Mouse (Mus musculus) heart, postnatal 25 days (tissue): Measurements from ENCODE around the gene AU018091. TPM values are rescaled to one million over a fixed set of nuclear protein-coding genes. Genes with fewer than 3 reads are reported as not detected.
"Not testable (repeated sequence)": the region's sequence is repeated elsewhere in the genome, so short reads cannot be mapped to it uniquely, and the experiment has no call there.

Experiments used
- DNase-seq: peaks from one replicate; pipeline ENCODE4 v3.0.0; 2022; ENCODE audit warnings: low spot score
- intact Hi-C: fragments of 180-260 bp; cut with DNase I; formaldehyde crosslinking; loops from one replicate; pipeline ENCODE4 v1.15.1; 2025
- microRNA-seq: library from miRNA; unstranded; fragments of <30 nt; microRNA quantifications from one replicate; pipeline ENCODE4 v1.2.0, GENCODE M21; 2022
- total RNA-seq, 2 experiments: library from RNA; stranded (reverse); gene quantifications; 2 replicates each; pipeline ENCODE4 v1.2.3; 2021

The AU018091 gene
- total RNA-seq, 2 experiments from 2014 or later = not detected

DNA sequence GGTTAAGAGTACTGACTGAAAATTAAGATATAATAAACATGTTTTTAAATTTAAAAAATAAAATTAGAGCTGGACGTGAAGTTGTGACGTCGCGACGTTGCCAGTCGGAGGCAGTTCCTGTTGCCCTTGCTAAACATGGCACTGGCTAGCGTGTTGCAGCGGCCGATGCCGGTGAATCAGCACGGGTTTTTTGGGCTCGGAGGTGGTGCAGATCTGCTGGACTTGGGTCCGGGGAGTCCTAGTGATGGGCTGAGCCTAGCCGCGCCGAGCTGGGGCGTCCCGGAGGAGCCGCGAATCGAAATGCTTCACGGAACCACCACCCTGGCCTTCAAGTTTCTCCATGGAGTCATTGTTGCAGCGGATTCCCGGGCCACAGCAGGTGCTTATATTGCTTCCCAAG lies 12.0 kb upstream of the AU018091 start:
- DNase-seq, intact Hi-C loops: not testable (repeated sequence)

DNA sequence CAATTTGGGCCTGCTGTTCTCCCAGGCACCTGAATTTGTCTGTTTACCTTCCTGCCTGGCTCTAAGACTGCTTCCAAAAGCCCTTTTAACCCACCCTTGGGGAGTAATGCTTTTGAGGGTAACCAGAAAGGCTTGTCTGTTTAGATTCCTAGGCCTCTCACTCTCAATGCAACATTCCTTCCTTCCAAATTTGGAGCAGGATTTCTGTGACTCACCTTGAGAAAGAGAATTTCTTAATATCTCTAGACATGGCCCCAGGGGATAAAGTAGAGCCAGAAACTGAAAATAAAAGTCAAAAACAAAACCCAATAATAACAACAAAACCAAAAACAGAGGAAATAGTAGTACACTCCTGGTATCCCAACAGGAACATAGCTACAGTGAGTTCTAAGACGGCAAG lies 707 bp downstream of the AU018091 start:
- DNase-seq = no peak
- intact Hi-C loops = no loop called here

DNA sequence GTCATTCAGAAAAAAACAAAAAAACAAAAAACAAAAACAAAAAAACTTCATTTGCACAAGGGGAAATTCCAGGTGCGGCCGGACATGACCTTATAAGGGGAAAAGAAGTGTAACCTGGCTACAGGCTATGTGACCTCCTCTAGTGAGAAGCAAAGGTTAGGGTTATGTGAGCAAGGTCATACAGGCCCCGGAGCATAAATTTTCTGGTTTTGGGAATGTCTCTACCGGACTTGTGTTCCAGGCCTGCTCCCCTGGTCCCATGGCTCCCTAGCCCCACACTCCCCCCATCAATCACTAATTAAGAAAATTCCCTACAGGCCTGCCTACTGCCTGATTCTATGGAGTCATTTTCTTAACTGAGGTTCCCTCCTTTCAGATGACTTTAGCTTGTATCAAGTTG lies 2.7 kb downstream of the AU018091 start:
- DNase-seq = no peak
- intact Hi-C loops = no loop called here

DNA sequence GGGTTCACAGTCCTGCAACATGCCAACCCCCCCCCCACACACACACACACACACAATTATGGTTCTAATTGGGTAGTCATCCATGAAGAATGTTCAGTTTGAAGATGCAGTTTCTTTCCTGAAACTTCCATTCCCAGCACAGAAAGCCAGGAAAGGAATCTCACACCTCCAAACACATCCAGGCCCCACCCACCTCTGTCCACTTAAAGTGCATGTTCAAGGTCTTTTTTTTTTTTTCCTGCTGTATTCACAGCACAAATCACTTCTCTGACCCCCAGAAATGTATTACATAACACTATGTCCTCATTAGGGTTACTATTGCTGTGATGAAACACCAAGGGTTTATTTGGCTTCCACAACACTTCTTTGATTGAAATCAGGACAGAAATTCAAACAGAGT lies 4.0 kb downstream of the AU018091 start:
- intact Hi-C loops = no loop called here

DNA sequence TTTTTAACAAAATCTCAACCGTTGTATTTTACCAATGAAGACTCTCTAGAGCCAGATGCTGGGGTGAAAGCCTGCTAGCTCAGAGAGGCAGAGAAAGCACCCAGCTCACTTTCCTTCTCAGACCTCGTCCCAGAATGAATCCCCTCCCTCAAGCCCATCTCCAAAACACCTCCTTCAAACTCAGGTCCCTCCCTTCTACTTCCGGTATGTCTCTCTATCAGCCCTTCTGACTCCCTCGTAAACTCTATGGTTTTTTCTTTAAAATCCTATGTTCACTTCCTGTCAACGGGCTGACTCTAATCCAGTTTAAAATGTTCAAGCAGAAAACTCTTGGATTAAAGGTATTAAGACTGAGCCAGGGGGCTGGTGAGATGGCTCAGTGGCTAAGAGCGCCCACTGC lies 4.6 kb downstream of the AU018091 start:
- intact Hi-C loops = no loop called here
- no peak for DNase-seq

More for the DNA sequence above, 4.0 kb downstream of the AU018091 start:
- DNase-seq = no peak

DNA sequence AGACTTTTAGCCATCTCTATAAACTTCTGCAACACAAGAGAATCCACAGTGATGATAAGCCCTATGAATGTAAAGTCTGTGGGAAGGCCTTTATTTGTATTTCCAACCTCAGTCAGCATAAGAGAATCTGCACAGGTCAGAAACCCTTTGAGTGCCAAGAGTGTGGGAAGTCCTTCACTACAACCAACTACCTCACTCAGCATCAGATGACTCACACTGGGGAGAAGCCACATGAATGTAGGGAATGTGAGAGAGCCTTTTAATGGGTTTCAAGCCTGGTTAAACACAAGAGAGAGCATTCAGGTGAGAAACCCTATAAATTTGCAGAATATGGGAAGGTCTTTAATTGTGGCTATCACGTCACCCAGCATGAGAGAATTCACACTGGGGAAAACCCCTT lies 18.6 kb downstream of the AU018091 start:
- DNase-seq = no peak
- intact Hi-C loops = no loop called here

DNA sequence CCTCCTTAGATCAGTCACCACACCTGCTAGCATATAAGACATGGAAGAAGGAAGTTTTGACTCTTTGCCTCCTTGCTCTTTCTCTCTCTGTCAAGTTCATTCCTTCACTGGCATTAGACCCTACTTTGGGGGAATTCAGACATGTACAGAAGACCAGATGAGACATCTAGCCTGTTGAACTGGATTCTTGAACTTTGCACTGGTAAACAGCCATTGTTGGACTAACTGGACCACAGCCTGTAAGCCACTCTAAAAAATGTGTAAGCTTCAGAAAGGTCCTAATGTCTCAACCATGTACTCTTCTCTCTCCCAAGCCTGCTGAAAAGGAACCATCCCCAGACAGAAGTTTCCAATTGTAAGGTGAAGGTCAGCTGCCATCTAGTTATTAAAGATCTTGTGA lies 22.9 kb downstream of the AU018091 start:
- DNase-seq = no peak
- intact Hi-C loops = no loop called here

DNA sequence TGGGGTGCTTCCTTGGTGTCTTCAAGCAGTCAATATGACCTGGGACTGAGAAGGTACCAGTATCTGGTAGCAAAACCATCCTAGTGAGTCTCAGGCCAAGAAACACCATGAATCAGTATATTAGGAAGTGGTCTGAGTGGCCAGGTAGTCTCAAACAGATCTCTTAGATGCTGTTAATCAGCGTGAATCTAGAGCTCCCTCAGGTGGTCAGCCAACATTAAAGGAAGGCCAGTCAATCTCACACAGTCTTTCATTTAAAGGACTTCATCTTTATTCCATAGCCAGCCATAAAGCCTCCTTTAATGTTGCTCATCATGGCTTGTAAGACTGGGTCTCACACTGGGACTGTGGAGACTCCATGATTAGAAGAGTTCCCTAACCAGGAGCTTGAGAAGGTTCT lies 25.7 kb downstream of the AU018091 start:
- DNase-seq = no peak
- intact Hi-C loops = no loop called here

DNA sequence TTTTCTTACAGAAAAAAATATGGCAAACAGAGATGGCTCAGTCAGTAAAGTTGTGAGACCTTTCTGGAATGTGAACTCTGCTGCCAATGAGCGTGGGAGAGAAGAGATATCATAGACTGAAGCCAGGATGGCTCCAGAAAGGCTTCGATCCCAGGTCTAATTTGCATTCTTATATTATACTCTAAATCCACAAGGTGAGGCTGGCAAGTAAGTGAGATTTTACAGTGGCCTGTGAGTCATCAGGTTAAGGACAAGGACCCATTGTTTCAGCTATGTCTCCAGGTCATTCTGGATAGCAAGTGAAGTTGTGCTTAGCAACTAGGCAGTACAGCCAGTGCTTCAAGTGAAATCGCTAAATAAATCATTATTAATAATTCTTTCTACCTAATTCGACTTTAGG lies 33.4 kb downstream of the AU018091 start:
- intact Hi-C loops = no loop called here
- no peak for DNase-seq

DNA sequence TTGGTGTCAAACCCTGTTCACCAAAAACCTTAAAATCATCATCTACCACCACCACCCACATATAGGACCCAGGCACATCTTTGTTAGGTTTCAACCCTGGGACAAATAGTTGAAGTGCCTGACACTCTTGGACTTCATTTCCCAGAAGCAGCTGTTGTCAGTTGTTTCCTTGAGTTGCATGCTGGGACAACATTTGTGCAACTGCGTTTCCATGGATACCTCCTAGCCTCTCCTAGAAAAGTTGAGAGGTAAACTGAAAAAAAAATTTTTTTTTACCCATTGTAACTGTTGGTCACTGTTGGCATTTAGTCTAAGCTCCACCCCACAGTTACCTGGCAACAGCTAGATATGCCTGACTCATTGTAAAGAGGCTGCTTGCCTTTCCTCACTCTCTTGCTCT lies 34.3 kb downstream of the AU018091 start:
- intact Hi-C loops = no loop called here
- no peak for DNase-seq

DNA sequence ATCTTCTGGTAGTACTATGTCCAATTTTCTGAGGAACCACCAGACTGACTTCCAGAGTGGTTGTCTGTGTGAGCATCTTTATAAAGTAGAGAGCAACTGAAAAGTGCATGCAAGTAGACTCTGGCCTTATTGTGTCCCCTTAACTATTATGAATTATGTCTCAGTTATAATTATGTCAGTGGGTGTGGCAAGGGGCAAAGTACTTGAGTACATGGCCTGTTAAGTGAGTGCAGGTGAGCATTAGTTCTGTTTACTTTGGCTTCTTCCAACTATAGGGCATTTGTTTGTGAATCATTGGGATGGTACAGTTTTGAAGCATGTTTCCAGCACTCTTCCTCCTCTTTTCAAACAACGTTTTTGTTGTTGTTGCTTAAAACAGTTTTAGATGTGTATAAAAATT lies 38.7 kb downstream of the AU018091 start:
- DNase-seq = no peak
- intact Hi-C loops = no loop called here

DNA sequence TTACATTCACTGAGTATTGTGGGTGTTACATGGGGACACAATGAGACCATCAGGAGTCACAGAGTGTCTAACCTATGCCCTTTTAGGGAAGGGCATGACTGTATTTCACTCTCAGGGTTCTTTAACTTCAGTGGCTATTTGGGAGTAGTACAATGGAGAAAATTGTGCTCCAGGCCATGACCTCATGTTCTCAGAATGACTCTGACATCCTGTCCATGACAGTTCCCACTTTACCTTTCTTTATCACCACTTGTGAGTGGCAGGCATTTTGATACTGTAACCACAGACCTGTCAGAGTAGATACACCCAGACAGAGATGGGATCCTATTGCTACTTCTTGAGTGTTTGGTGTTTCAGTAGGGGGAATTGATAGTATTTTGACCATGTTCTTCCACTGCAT lies 40.4 kb downstream of the AU018091 start:
- DNase-seq, intact Hi-C loops: not testable (repeated sequence)

DNA sequence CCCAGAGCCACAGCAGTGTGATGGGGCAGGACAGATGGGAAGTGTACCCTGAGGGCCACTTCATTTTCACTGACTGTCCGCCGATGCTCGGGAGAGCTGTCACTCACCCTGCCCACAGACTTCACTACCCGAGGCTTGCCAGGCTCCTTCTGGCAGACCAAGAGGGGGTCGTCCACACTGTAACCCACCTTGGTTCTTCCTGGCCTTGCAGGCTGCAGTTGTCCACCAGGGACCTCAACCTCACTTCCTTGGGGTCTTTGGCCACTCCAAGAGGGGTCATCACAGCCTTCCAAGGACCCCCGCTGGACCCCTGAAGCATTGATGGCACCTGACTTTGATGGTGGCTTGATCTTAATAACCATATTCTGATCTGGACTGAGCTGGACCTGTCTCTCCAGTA lies 57.8 kb downstream of the AU018091 start:
- intact Hi-C loops, DNase-seq: not testable (repeated sequence)

DNA sequence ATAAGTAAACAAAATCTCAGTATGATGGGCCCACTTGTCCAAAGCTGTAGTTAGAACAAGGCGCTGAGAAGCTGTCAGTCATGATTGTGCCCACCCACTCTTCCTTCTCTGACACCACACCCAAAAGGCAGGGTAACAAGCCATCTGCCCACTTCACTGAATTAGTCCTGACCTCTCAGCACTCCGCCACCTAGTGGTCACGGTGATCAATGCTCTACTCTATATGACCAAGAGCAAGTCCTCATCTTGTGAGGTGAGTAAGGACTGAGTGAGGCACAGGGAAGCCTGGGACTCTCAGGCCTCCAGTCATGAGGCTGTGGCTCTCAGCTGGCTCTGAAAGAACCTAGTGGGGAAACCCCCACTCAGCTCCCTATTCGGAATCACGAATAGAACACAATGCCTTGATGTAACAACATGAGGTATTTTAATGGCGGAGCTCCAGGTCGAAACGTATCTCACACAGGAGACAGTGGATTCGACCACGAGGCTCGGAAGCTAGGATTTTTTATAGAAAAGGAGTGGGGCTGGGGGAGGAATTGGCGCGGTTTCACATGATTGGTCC lies 62.4 kb downstream of the AU018091 start:
- DNase-seq, intact Hi-C loops: not testable (repeated sequence)

Small RNA genes lying within 50 kb of the gene (microRNA-seq; reads per million reads assigned to microRNA genes)
- gene Mir290a (not detected), gene Mir290b (not detected), gene Mir291a (not detected), gene Mir292 (not detected), gene Mir292b (not detected)

Other genes with a start within 250 kb of the AU018091 start
- gene Nlrp12, start 80.5 kb upstream of the AU018091 start, total RNA-seq = not detected
- 100 to 1,000 TPM; 157 to 191 TPM for gene Myadm, start 119.9 kb upstream of the AU018091 start, total RNA-seq
- gene Prkcg, start 120.0 kb upstream of the AU018091 start, total RNA-seq = 1 to 10 TPM; 1.3 to 3.1 TPM
- gene Cacng7, start 163.8 kb upstream of the AU018091 start, total RNA-seq = 1 to 10 TPM; 3.5 to 4.3 TPM
- not detected for gene Cacng8, start 221.5 kb upstream of the AU018091 start, total RNA-seq